Mouse (Mus musculus) lung, adult 2 months (tissue): ENCODE results near the gene Rdm1. TPM values are rescaled to one million over a fixed set of nuclear protein-coding genes. Genes with fewer than 3 reads are reported as not detected.
"Not testable (repeated sequence)": the region's sequence is repeated elsewhere in the genome, so short reads cannot be mapped to it uniquely, and the experiment has no call there.

ENCODE experiments used
- DNase-seq: peaks from one replicate; pipeline ENCODE4 v3.0.0; 2022
- H3K4me1 ChIP-seq: fragments of 200-500 bp; 2 replicates; pipeline ENCODE4 v1.6.1; 2011; ENCODE audit warnings: low read length; ENCODE audit not compliant: control insufficient read depth, insufficient read depth
- H3K4me3 ChIP-seq: fragments of 200-500 bp; replicated peaks from 2 replicates; pipeline ENCODE3; 2011; ENCODE audit warnings: low read depth, mild to moderate bottlenecking, control low read depth, low read length; ENCODE audit errors: extremely low read depth
- CTCF ChIP-seq: fragments of 200-500 bp; IDR thresholded peaks from 2 replicates; pipeline ENCODE4 v1.5.1; 2011; ENCODE audit warnings: mild to moderate bottlenecking, low read length, control low read depth; ENCODE audit not compliant: insufficient read depth
- POLR2A ChIP-seq: fragments of 200-500 bp; IDR thresholded peaks from 2 replicates; pipeline ENCODE4 v1.6.1; 2011; ENCODE audit warnings: low read depth, mild to moderate bottlenecking, control low read depth, low read length, borderline replicate concordance; ENCODE audit errors: extremely low read depth
- WGBS: fragments of 180-500 bp; shearing (Covaris S2); methylation state at CpG from one replicate; pipeline ENCODE4 v1.1.7; 2018; 5-methylcytosine and 5-hydroxymethylcytosine counted together
- polyA plus RNA-seq: library from polyadenylated mRNA; depleted of rRNA; stranded (reverse); fragments of >200 nt; gene quantifications from 2 replicates; pipeline ENCODE4 v1.2.3, GENCODE M21; 2012; rRNA removed

Rdm1 gene
- polyA plus RNA-seq, result 21.8 and 26.9 TPM in 2 replicates

GRCm38 (mm10) chr11:101626995-101627856 lies at the start of gene Rdm1:
TSS of gene Rdm1 (plus strand) at chr11:101627195.
- DNase-seq, result peak; percentile 78
- peak within 1 kb of the TSS; percentile 87 for H3K4me3 ChIP-seq
- under 1% methylated on average over 34 of the region's 34 CpGs for WGBS
- no peaks in the 10 kb centered on the region for H3K4me1 ChIP-seq
- TF ChIP-seq POLR2A, result peak; percentile 81
- no peak for TF ChIP-seq CTCF

- no peak for DNase-seq
- peaks cover 4% of the 10 kb centered on the region; the same call in 1 of the 2 replicates for H3K4me1 ChIP-seq
- H3K4me3 ChIP-seq, result no peak overlapping the region
- 62% methylated on average over 6 of the region's 6 CpGs for WGBS
- TF ChIP-seq CTCF (no peak), POLR2A (no peak)
Observed at GRCm38 (mm10) chr11:101581081-101581764, 45.8 kb upstream of the Rdm1 start.

- peak; percentile 64 for DNase-seq
- WGBS, result 16% methylated on average over 30 of the region's 31 CpGs
- Histone ChIP-seq H3K4me1 (peaks cover 4% of the 10 kb centered on the region; the same call in 1 of the 2 replicates), H3K4me3 (peak within 1 kb of the TSS; percentile 61)
- TF ChIP-seq CTCF, result no peak
- TF ChIP-seq POLR2A, result 0 out of 2 replicates have a peak, but pooled peaks have one; percentile 40
Observed at GRCm38 (mm10) chr11:101582054-101583035, 44.6 kb upstream of the Rdm1 start, which contains the start of gene Tmem106a. TSS of gene Tmem106a (plus strand) at chr11:101582242.

GRCm38 (mm10) chr11:101583205-101583604 lies 43.8 kb upstream of the Rdm1 start:
- Histone ChIP-seq H3K4me3 (no peak overlapping the region), H3K4me1 (peaks cover 4% of the 10 kb centered on the region; the same call in 1 of the 2 replicates)
- WGBS, result 73% methylated on average over 2 of the region's 2 CpGs
- DNase-seq, result no peak
- TF ChIP-seq POLR2A, result no peak
- TF ChIP-seq CTCF, result no peak

- not testable (repeated sequence) for H3K4me3 ChIP-seq, H3K4me1 ChIP-seq, DNase-seq
- 100% methylated on average over 1 of the region's 1 CpGs for WGBS
Observed at GRCm38 (mm10) chr11:101585031-101585430, 42.0 kb upstream of the Rdm1 start.

GRCm38 (mm10) chr11:101585805-101586204 lies 41.2 kb upstream of the Rdm1 start:
- Histone ChIP-seq H3K4me1 (peaks cover 4% of the 10 kb centered on the region; the same call in 1 of the 2 replicates), H3K4me3 (no peak overlapping the region)
- TF ChIP-seq POLR2A, result no peak
- no peak for TF ChIP-seq CTCF
- DNase-seq, result no peak
- 69% methylated on average over 4 of the region's 4 CpGs for WGBS

- TF ChIP-seq CTCF (no peak), POLR2A (no peak)
- WGBS, result 88% methylated on average over 10 of the region's 10 CpGs
- DNase-seq, result no peak
- Histone ChIP-seq H3K4me1 (no peaks in the 10 kb centered on the region; the same call in 1 of the 2 replicates), H3K4me3 (no peak overlapping the region)
Observed at GRCm38 (mm10) chr11:101587676-101588075, 39.3 kb upstream of the Rdm1 start.

GRCm38 (mm10) chr11:101588868-101589267 lies 38.1 kb upstream of the Rdm1 start:
- TF ChIP-seq CTCF (no peak), POLR2A (no peak)
- no peak for DNase-seq
- Histone ChIP-seq H3K4me1 (no peaks in the 10 kb centered on the region), H3K4me3 (no peak overlapping the region)
- WGBS, result 89% methylated on average over 7 of the region's 7 CpGs

- no peak overlapping the region for H3K4me3 ChIP-seq
- WGBS, result 26% methylated on average over 5 of the region's 5 CpGs
Observed at GRCm38 (mm10) chr11:101589444-101589843, 37.6 kb upstream of the Rdm1 start.

More at GRCm38 (mm10) chr11:101589444-101589843, 37.6 kb upstream of the Rdm1 start:
- DNase-seq, result peak; percentile 54
- TF ChIP-seq POLR2A (no peak), CTCF (peak; percentile 78)
- H3K4me1 ChIP-seq, result no peaks in the 10 kb centered on the region
